Mouse (Mus musculus) Patski (cell line): ENCODE results near the gene Acy3. TPM values are rescaled to one million over a fixed set of nuclear protein-coding genes. Genes with fewer than 3 reads are reported as not detected.
A peak's percentile ranks its signal among the peaks of the same experiment; 100 is the strongest.
"Not testable (repeated sequence)": the region's sequence is repeated elsewhere in the genome, so short reads cannot be mapped to it uniquely, and the experiment has no call there.

Experiments used
- ATAC-seq: fragments of 100-300 bp; one replicate; pipeline ENCODE4 v1.8.0; 2021
- CTCF ChIA-PET: fragments of 350-600 bp; sonication (Branson Sonifier 250); formaldehyde crosslinking; loops from one replicate; lab custom pipeline; 2022; ENCODE audit warnings: inconsistent platforms; lab: Charles Lee
- POLR2A ChIA-PET: fragments of 350-600 bp; sonication (Branson Sonifier 250); formaldehyde crosslinking; loops from one replicate; lab custom pipeline; 2022; ENCODE audit warnings: antibody characterized with exemption, inconsistent platforms; lab: Charles Lee
- DNase-seq: peaks from one replicate; pipeline ENCODE4 v3.0.0-alpha.2; 2011; ENCODE audit warnings: low read depth, low spot score
- H3K27me3 ChIP-seq: fragments of 371-371 bp; one replicate; pipeline ENCODE4 v1.5.1; 2021
- CTCF ChIP-seq: fragments of 100-300 bp; IDR thresholded peaks from one replicate; pipeline ENCODE4 v1.5.1; 2021
- in situ Hi-C: fragments of 300-500 bp; cut with MboI; formaldehyde crosslinking; loops from 3 replicates; pipeline ENCODE4 v1.11.1; 2018; ENCODE audit warnings: low pct_unique_long_range_greater_than_20kb, mixed read lengths
- polyA plus RNA-seq: library from polyadenylated mRNA; unstranded; gene quantifications from one replicate; pipeline ENCODE4 v1.2.3, GENCODE M21; 2021

The Acy3 gene
- polyA plus RNA-seq, 1 experiment from 2014 or later, result 3.9 TPM

DNA sequence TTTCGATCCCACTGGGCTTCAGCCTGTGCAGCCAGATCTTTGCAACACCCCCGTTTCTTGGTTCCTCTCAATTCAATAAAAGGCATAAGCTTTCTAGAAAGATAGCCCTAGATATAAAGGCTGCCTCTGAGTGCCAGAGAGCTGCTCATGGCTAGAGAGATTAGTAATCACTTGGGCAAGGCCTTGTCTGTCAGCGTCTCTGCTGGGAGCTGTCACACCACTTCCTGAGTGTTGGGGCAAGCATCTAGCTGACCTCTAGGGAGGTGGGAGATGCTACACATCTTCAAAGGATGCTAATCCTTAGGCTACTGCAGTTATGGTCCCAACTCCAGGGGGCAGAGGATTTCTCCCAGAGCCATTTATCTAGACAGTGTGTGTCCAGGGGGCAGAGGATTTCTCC lies 19.1 kb upstream of the Acy3 start:
- TF ChIP-seq CTCF, result no peak
- H3K27me3 ChIP-seq, result peaks cover 15% of the 10 kb centered on the region
- DNase-seq, result no peak
- in situ Hi-C loops, result no loop called here
- ATAC-seq, result no peak
- POLR2A ChIA-PET, result no interaction called here
- CTCF ChIA-PET, result interaction anchor here (0.8 kb wide), 1 partner anchor 8 kb away, joined by 3 read pairs; no protein-coding TSS in a partner anchor

DNA sequence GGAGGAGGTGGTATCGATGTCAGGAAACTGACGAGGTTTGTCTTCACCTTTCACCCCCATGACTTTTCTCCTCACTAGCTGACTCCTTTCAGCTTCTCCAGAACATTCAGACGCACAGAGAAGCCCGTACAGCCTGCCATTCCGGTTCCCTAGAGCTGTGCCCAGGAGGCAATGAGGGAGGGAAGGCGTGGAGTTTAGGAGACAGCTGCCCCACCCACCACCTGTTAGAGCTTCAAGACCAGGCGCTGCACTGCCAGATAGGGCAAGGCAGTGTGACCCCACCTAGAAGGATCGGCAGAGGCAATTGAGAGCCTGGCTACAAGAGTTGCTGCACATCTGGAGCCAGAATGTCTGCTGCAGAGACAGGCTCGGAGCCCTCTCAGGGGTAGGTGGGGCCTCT lies 14.1 kb upstream of the Acy3 start, which contains the start of gene Aldh3b2:
Gene Aldh3b2 (plus strand): TSS at position 100 of the 400 bp plus-strand sequence.
- no peak for TF ChIP-seq CTCF
- DNase-seq (no peak), ATAC-seq (no peak)
- H3K27me3 ChIP-seq, result peaks cover 20% of the 10 kb centered on the region
- POLR2A ChIA-PET, result no interaction called here
- in situ Hi-C loops, result no loop called here
- CTCF ChIA-PET, result interaction anchor here (1.0 to 1.3 kb wide), 2 partner anchors 12 to 26 kb away, joined by 3 read pairs; no protein-coding TSS in a partner anchor

DNA sequence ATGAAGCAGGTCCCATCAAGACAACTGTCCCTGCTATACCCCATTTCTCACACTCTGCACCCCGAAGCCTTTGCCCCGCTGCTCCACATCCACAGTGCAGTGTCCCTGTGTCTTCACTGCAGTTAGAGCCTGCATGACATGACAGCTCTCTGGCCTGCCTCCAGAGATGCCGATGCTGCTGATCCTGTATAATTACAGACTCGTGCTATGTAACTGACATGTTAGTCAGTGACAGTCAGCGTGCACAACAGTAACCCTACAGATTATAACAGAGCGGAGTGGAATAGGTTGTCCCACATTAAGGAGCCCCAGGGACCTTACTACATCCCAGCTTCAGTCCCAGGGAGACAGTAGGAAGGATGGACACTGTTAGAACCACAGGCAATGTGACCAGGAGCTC lies 11.8 kb upstream of the Acy3 start:
- DNase-seq, in situ Hi-C loops, POLR2A ChIA-PET, ATAC-seq: not testable (repeated sequence)
- peaks cover 20% of the 10 kb centered on the region for H3K27me3 ChIP-seq
- CTCF ChIA-PET, result interaction anchor here (0.8 kb wide), 1 partner anchor 23 kb away, joined by 3 read pairs; no protein-coding TSS in a partner anchor

DNA sequence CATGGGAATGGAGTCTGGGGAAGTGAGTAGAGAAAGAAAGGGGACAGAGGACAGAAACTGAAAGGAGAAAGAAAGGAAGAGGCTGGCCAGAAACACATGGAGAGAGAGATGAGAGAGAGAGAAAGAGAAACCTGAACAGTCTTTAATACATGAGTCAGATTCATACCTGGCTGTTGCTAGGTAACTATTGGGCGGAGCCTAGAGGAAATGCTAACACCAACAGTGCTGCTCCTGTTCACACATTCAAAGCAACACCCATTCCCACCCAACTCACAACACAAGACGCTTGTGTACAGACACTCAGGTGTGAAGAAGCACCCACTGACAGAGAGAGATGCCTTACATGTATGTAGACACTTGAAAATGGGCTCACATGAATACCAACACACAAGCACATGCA lies 10.5 kb upstream of the Acy3 start:
- no peak for DNase-seq
- H3K27me3 ChIP-seq, result peaks cover 17% of the 10 kb centered on the region
- no peak for ATAC-seq
- TF ChIP-seq CTCF, result no peak
- in situ Hi-C loops, result no loop called here
- CTCF ChIA-PET, result interaction anchor here (1.1 to 1.3 kb wide), 2 partner anchors 9 to 29 kb away, joined by 3 read pairs; no protein-coding TSS in a partner anchor
- POLR2A ChIA-PET, result no interaction called here

DNA sequence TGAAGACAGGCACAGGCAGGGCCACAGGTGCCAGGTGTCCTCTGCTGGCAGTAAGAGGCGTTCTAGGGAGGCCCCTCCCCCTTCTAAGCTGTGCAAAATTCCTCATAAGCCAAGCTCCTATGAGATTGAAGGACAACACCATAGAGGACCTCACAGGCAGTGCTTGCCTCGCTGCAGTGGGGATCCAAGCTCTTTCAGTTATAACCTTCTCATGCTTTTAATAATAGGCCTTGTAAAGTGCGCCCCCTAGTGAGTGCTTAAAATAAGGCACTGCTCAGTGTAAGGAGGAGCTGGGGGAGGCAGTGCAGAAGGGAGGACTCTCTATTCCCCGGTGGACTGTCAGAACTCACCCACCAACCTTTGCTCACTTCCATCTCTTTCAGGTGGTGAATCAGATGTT lies 6.1 kb upstream of the Acy3 start:
- DNase-seq (no peak), ATAC-seq (peak; percentile 51)
- POLR2A ChIA-PET, result interaction anchor here (0.8 kb wide), 1 partner anchor 11 kb away, joined by 3 read pairs; no protein-coding TSS in a partner anchor
- peak; percentile 91 for TF ChIP-seq CTCF
- CTCF ChIA-PET, result interaction anchor here (0.7 to 5.5 kb wide), 17 partner anchors 11 to 204 kb away, joined by 3 to 32 read pairs (median 5); partner anchors contain the start of genes Aldh3b3, Gm49405, Ndufv1 and Nudt8
- peaks cover 8% of the 10 kb centered on the region for H3K27me3 ChIP-seq
- in situ Hi-C loops, result loop anchor here (5.0 kb wide), 1 partner anchor 33 kb away; no protein-coding TSS in a partner anchor

DNA sequence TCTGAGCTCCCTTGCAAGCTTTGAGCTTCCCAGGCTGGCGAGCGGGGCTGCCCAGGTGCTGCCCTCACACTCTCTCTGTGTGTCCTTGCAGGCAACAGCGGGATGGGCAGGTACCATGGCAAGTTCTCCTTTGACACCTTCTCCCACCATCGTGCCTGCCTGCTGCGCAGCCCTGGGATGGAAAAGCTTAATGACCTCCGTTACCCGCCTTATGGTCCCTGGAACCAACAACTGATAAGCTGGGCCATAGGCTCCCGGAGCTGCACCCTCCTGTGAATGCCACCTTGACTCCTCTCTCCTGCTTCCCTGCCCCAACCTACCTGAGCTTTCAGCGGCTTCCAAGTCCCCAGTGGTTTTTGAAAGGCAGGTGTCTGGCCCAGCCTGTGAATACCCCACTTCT lies 5.5 kb upstream of the Acy3 start:
- peaks cover 8% of the 10 kb centered on the region for H3K27me3 ChIP-seq
- ChIA-PET POLR2A (interaction anchor here (0.8 kb wide), 1 partner anchor 12 kb away, joined by 3 read pairs; no protein-coding TSS in a partner anchor), CTCF (interaction anchor here (0.7 to 5.5 kb wide), 18 partner anchors 11 to 205 kb away, joined by 3 to 32 read pairs (median 4); partner anchors contain the start of genes Aldh3b3, Gm49405, Ndufv1 and Nudt8)
- TF ChIP-seq CTCF, result no peak
- DNase-seq (no peak), ATAC-seq (no peak)
- in situ Hi-C loops, result loop anchor here (5.0 kb wide), 1 partner anchor 34 kb away; no protein-coding TSS in a partner anchor

DNA sequence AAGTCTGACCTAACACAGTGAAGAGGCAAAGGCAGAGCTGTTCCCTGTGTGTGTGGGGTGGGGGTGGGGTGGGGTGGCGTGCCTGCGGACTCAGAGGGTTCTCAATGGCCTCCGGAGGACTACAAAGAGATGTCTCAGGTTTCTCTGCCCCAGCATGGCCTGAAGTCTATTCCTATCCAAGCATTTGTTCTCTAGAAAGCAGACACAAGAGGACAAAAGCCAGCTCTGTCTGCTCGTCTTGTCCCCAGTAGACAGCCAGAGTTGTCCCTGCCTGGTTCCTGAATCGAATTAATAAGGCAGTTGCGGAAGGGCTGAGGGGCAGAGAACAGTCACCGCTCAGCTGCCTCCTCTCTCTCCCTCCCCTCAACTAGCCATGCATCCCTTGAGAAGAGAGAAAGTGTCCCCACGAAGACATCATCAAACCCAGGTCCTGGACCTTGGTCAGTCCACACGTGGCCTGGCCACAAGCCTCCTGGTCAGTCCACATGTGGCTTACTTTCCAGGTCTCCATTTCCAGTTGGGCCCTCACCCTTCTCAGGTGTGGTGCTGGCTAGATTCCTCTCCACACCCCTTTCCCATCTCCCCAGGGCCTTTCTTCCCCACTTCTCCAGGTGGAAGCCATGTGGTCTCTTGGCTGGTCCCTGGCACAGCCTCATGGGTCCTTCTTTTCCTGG lies 2.7 kb upstream of the Acy3 start:
- H3K27me3 ChIP-seq, result peaks cover 8% of the 10 kb centered on the region
- ChIA-PET POLR2A (no interaction called here), CTCF (interaction anchor here (1.2 to 6.7 kb wide), 3 partner anchors 16 to 93 kb away, joined by 3 to 33 read pairs (median 32); partner anchors contain the start of genes Gm49405 and Nudt8)
- DNase-seq, result no peak
- ATAC-seq, result no peak
- TF ChIP-seq CTCF, result no peak
- in situ Hi-C loops, result loop anchor here (5.0 kb wide), 1 partner anchor 36 kb away; no protein-coding TSS in a partner anchor

DNA sequence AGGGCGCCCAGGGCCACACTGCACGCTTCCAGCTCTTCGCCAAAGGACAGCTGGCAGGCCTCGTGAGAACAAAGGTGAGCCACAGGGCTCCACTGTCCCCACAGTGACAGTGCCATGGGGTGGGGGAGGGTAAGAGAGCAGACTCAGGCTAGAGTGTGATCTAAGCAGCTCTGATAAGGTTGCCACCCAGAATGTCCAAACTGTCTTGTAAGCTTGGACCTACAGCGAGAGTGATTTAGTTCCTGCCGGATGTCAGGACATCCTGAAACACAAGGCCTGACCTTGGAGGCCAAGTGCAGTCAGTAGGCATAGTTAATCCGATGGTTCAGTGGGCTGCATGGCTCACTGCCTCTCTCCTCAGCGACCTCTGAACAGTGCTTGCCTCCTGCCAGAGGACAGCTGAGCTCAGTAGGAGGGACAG lies 1.1 kb upstream of the Acy3 start:
- in situ Hi-C loops, result no loop called here
- DNase-seq (no peak), ATAC-seq (no peak)
- ChIA-PET POLR2A (interaction anchor here (0.6 kb wide), 1 partner anchor 104 kb away, joined by 3 read pairs; no protein-coding TSS in a partner anchor), CTCF (interaction anchor here (1.5 to 6.7 kb wide), 4 partner anchors 10 to 39 kb away, joined by 5 to 33 read pairs (median 6); partner anchors contain the start of genes Gm49405, Ndufv1 and Nudt8)
- TF ChIP-seq CTCF, result no peak
- peaks cover 8% of the 10 kb centered on the region for H3K27me3 ChIP-seq

DNA sequence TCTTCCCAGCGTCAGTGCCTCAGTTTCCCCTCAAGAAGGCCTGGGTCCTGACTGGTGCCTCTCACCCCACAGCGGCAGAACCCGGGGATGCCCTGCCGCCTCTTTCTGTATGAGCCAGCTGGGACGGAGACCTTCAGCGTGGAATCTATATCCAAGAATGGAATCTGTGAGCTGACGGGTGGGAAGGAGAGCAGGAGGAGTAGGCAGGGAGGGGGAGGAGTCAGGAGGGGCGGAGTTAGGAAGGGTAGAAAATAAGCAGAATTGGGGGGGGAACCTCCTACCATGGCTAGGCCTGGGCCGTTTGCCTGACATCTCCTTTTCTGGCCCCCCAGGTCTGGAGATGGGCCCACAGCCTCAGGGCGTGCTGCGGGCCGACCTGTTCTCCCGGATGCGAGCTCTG lies 1.7 kb downstream of the Acy3 start:
- DNase-seq (no peak), ATAC-seq (no peak)
- ChIA-PET POLR2A (interaction anchor here (1.0 to 3.1 kb wide), 2 partner anchors 11 to 13 kb away, joined by 3 to 9 read pairs; partner anchors contain the start of genes Gm49405 and Nudt8), CTCF (interaction anchor here (0.9 to 6.7 kb wide), 3 partner anchors 11 to 60 kb away, joined by 3 to 33 read pairs (median 3); partner anchors contain the start of genes Gm49405 and Nudt8)
- TF ChIP-seq CTCF, result no peak
- in situ Hi-C loops, result no loop called here
- H3K27me3 ChIP-seq, result peaks cover 4% of the 10 kb centered on the region

DNA sequence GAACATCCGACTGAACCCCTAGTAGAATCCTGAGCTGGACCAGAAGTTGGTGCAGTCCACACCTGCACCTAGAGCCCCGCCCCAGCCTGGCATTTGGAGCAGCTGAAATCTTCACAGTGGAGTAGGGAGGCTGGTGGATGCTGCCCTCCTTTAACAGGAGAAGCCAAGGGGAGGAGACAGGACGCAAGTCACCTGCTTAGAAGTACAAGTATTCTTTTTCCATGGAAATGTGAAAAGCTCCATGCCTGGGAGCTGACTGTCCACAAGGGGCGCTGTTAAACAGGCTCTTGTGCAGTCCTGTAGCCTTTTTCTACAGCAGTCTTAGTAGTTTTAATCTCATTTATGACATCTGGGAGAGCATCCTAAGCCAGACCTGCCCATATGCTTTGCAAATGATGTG lies 2.4 kb downstream of the Acy3 start:
- in situ Hi-C loops, result no loop called here
- peaks cover 5% of the 10 kb centered on the region for H3K27me3 ChIP-seq
- CTCF ChIA-PET, result interaction anchor here (1.3 to 6.7 kb wide), 2 partner anchors 11 to 59 kb away, joined by 3 to 33 read pairs; partner anchors contain the start of genes Gm49405 and Nudt8
- ATAC-seq (no peak), DNase-seq (no peak)
- TF ChIP-seq CTCF, result no peak
- POLR2A ChIA-PET, result interaction anchor here (1.0 to 3.1 kb wide), 2 partner anchors 10 to 12 kb away, joined by 3 to 9 read pairs; partner anchors contain the start of genes Gm49405 and Nudt8
